Mouse (Mus musculus) lung, adult 2 months (tissue): ENCODE results near the gene Nat9.

Experiments
- CTCF ChIP-seq: fragments of 200-500 bp; IDR thresholded peaks from 2 replicates; pipeline ENCODE4 v1.5.1; 2011; ENCODE audit warnings: mild to moderate bottlenecking, low read length, control low read depth; ENCODE audit not compliant: insufficient read depth
- POLR2A ChIP-seq: fragments of 200-500 bp; IDR thresholded peaks from 2 replicates; pipeline ENCODE4 v1.6.1; 2011; ENCODE audit warnings: low read depth, mild to moderate bottlenecking, control low read depth, low read length, borderline replicate concordance; ENCODE audit errors: extremely low read depth

GRCm38 (mm10) chr11:115179881-115180280 lies 7.8 kb downstream of the Nat9 start:
- TF ChIP-seq CTCF (no peak), POLR2A (no peak)
